Mouse (Mus musculus) cerebellum, postnatal 4 days (tissue): ENCODE data around the gene Ier5l.
A peak's percentile ranks its signal among the peaks of the same experiment; 100 is the strongest.

Experiments
- DNase-seq, 2 experiments: peaks; one replicate each; pipeline ENCODE4 v3.0.0; 2022; ENCODE audit warnings: low spot score in 2 of 2, mixed read lengths in 1 of 2

Gene Ier5l

GRCm38 (mm10) chr2:30474039-30474438 is at the start of gene Ier5l:
TSS of gene Ier5l (minus strand) at chr2:30474219.
- DNase-seq: peak; percentile 93 to 96

- no peak for DNase-seq
Measured at GRCm38 (mm10) chr2:30523727-30524126, 49.7 kb upstream of the Ier5l start.

- DNase-seq: peak in 1 of 2 experiments; percentile 25
Measured at GRCm38 (mm10) chr2:30510711-30511380, 36.8 kb upstream of the Ier5l start.

GRCm38 (mm10) chr2:30507138-30507727 is 33.2 kb upstream of the Ier5l start:
- DNase-seq: no peak

- no peak for DNase-seq
Measured at GRCm38 (mm10) chr2:30503677-30504621, 29.9 kb upstream of the Ier5l start.

GRCm38 (mm10) chr2:30501701-30502100 is 27.7 kb upstream of the Ier5l start:
- no peak for DNase-seq

- peak in 1 of 2 experiments; percentile 52 for DNase-seq
Measured at GRCm38 (mm10) chr2:30495909-30496861, 22.2 kb upstream of the Ier5l start.

- no peak for DNase-seq
Measured at GRCm38 (mm10) chr2:30495000-30495908, 21.2 kb upstream of the Ier5l start.

- DNase-seq: no peak
Measured at GRCm38 (mm10) chr2:30490384-30490783, 16.4 kb upstream of the Ier5l start.

GRCm38 (mm10) chr2:30487597-30487996 is 13.6 kb upstream of the Ier5l start:
- DNase-seq: no peak

- DNase-seq: no peak
Measured at GRCm38 (mm10) chr2:30478526-30478925, 4.5 kb upstream of the Ier5l start.

GRCm38 (mm10) chr2:30476241-30476640 is 2.2 kb upstream of the Ier5l start:
- no peak for DNase-seq

- DNase-seq: no peak
Measured at GRCm38 (mm10) chr2:30475457-30475856, 1.4 kb upstream of the Ier5l start.

- no peak for DNase-seq
Measured at GRCm38 (mm10) chr2:30474776-30475175, 757 bp upstream of the Ier5l start.

GRCm38 (mm10) chr2:30473431-30474031 is 488 bp downstream of the Ier5l start:
- DNase-seq: no peak

- peak in 1 of 2 experiments; percentile 56 for DNase-seq
Measured at GRCm38 (mm10) chr2:30472731-30473351, 1.2 kb downstream of the Ier5l start.

- DNase-seq: peak in 1 of 2 experiments; percentile 65
Measured at GRCm38 (mm10) chr2:30471795-30472720, 2.0 kb downstream of the Ier5l start.

GRCm38 (mm10) chr2:30471051-30471450 is 3.0 kb downstream of the Ier5l start:
- DNase-seq: peak in 1 of 2 experiments; percentile 47
